8 mouse cellular contexts compared by ENCODE assay signal in genomic region chr1:136061041-136061789, GRCm38 (mm10). TPM values are rescaled to one million over a fixed set of nuclear protein-coding genes. Genes with fewer than 3 reads are reported as not detected.
DNase-seq lines count a peak whose midpoint lies in the region.

No protein-coding gene starts in this region.

- peak; percentile 67 to 79 for DNase-seq in heart, postnatal 14 days
- DNase-seq in heart, postnatal 25 days (ENCODE audit: low spot score), result no peak
- DNase-seq in adrenal gland, postnatal 25 days, result peak; percentile 71
- peak; percentile 64 to 77 for DNase-seq in frontal cortex, postnatal 10 days (ENCODE audit: low spot score in 2 of 2)
- peak; percentile 61 to 83 for DNase-seq in kidney, postnatal 25 days
- DNase-seq in lung, postnatal 14 days, result peak; percentile 74
- DNase-seq in testis, postnatal 10 days (ENCODE audit: low spot score), result peak; percentile 87
- DNase-seq in retina, embryonic 14.5 days (ENCODE audit: low spot score), result no peak

- intact Hi-C loops in heart, postnatal 14 days (cut with DNase I), result loop anchor here (2.0 to 5.0 kb wide), 2 partner anchors 106 to 151 kb away; partner anchors contain the start of gene Mroh3
- intact Hi-C loops in heart, postnatal 25 days (cut with DNase I), result no loop called here

RNA-seq across cellular contexts. Expression of gene Cacna1s, which starts 8.7 kb away (rescaled TPM):
- total RNA-seq in heart, postnatal 14 days (2021), result 1 to 10 TPM; 1.6 to 1.7 TPM
- 1 to 10 TPM; 3.6 to 3.7 TPM for total RNA-seq in heart, postnatal 25 days (2021)
- total RNA-seq in adrenal gland, postnatal 25 days (2021), result 0.21 and 0.52 TPM in 2 replicates

RNA-seq across cellular contexts. Expression of gene Ascl5, which starts 10.6 kb away (rescaled TPM):
- not detected for total RNA-seq in heart, postnatal 14 days (2021)
- total RNA-seq in heart, postnatal 25 days (2021), result not detected
- not detected in 2 replicates for total RNA-seq in adrenal gland, postnatal 25 days (2021)

RNA-seq across cellular contexts. Expression of gene Tmem9, which starts 53.3 kb away (rescaled TPM):
- total RNA-seq in heart, postnatal 14 days (2021), result 10 to 100 TPM; 16.1 to 20.0 TPM
- 10 to 100 TPM; 14.6 to 15.8 TPM for total RNA-seq in heart, postnatal 25 days (2021)
- 33.5 and 41.0 TPM in 2 replicates for total RNA-seq in adrenal gland, postnatal 25 days (2021)

RNA-seq across cellular contexts. Expression of gene Igfn1, which starts 55.1 kb away (rescaled TPM):
- under 1 TPM in 1 of 2 experiments, not detected in 1; 0.05 TPM for total RNA-seq in heart, postnatal 14 days (2021)
- under 1 TPM in 1 of 2 experiments, not detected in 1; 0.20 TPM for total RNA-seq in heart, postnatal 25 days (2021)
- 0.18 TPM in 1 of 2 replicates, not detected in the other for total RNA-seq in adrenal gland, postnatal 25 days (2021)

Comparison
In these comparisons a context has a peak if more than half of its experiments do, and no peak if none do; other contexts are left out.
1. DNase-seq: peak in heart, postnatal 14 days (2 of 2), adrenal gland, postnatal 25 days (single experiment), frontal cortex, postnatal 10 days (2 of 2), kidney, postnatal 25 days (2 of 2), lung, postnatal 14 days (single experiment) and testis, postnatal 10 days (single experiment); none in heart, postnatal 25 days (single experiment) and retina, embryonic 14.5 days (single experiment).